Mouse (Mus musculus) heart, embryonic 11.5 days (tissue): Measurements from ENCODE around the gene Pkd1. TPM values are rescaled to one million over a fixed set of nuclear protein-coding genes. Genes with fewer than 3 reads are reported as not detected.

Source experiments
- ATAC-seq: fragments of 200-750 bp; cut with Nextera tagmentation; replicated peaks from 2 replicates; pipeline ENCODE4 v1.8.0; 2017; ENCODE audit warnings: moderate library complexity; ENCODE audit not compliant: insufficient number of reproducible peaks, low FRiP score, low TSS enrichment
- H3K27ac ChIP-seq: fragments of 300-500 bp; sonication (generic); 2 replicates; pipeline ENCODE4 v1.5.1; 2014; ENCODE audit warnings: mild to moderate bottlenecking, low read depth, low read length
- H3K27me3 ChIP-seq: fragments of 300-500 bp; sonication (generic); 2 replicates; pipeline ENCODE4 v1.6.1; 2014; ENCODE audit warnings: mild to moderate bottlenecking, low read length, mixed read lengths; ENCODE audit not compliant: control insufficient read depth, insufficient read depth
- H3K36me3 ChIP-seq: fragments of 300-500 bp; sonication (generic); 2 replicates; pipeline ENCODE4 v1.6.1; 2014; ENCODE audit warnings: mild to moderate bottlenecking, low read length, moderate library complexity, mixed read lengths; ENCODE audit not compliant: control insufficient read depth, insufficient read depth
- H3K4me1 ChIP-seq: fragments of 300-500 bp; sonication (generic); 2 replicates; pipeline ENCODE4 v1.6.1; 2014; ENCODE audit warnings: low read length; ENCODE audit not compliant: control insufficient read depth, insufficient read depth
- H3K4me2 ChIP-seq: fragments of 300-500 bp; sonication (generic); 2 replicates; pipeline ENCODE4 v1.6.1; 2014; ENCODE audit warnings: mild to moderate bottlenecking, moderate library complexity
- H3K4me3 ChIP-seq: fragments of 300-500 bp; sonication (generic); 2 replicates; pipeline ENCODE4 v1.5.1; 2014; ENCODE audit warnings: low read depth, low read length
- H3K9ac ChIP-seq: fragments of 300-500 bp; sonication (generic); 2 replicates; pipeline ENCODE4 v1.6.1; 2014; ENCODE audit warnings: mild to moderate bottlenecking, low read depth, low read length, moderate library complexity
- H3K9me3 ChIP-seq: fragments of 300-500 bp; sonication (generic); replicated peaks from 2 replicates; pipeline ENCODE4 v1.6.1; 2016; ENCODE audit warnings: low read length; ENCODE audit not compliant: control insufficient read depth
- WGBS: fragments of 180-500 bp; shearing (Covaris S2); extraction: QIAGEN DNeasy Blood & Tissue Kit; methylation state at CpG from one replicate; pipeline ENCODE4 v1.1.7; 2014; ENCODE audit not compliant: insufficient replicate concordance; 5-methylcytosine and 5-hydroxymethylcytosine counted together
- polyA plus RNA-seq: library from polyadenylated mRNA; unstranded; fragments of >200 nt; fragmentation: Nextera tagmentation; extraction: Ambion mirVana; gene quantifications from 2 replicates; pipeline ENCODE4 v1.2.1, GENCODE M21; 2014

Pkd1 gene
- 8.9 and 9.2 TPM in 2 replicates for polyA plus RNA-seq

GRCm38 (mm10) chr17:24549618-24550415 lies at the start of gene Pkd1:
Gene Pkd1, plus strand, starts transcription at chr17:24549834.
- ATAC-seq = peak; percentile 97
- Histone ChIP-seq H3K36me3 (no peaks in the 10 kb centered on the region), H3K9ac (peak within 1 kb of the TSS; percentile 81), H3K27me3 (peaks cover under 1% of the 10 kb centered on the region; the same call in 1 of the 2 replicates), H3K4me1 (peaks cover 13% of the 10 kb centered on the region), H3K9me3 (no peaks in the 10 kb centered on the region), H3K4me2 (peak within 1 kb of the TSS; percentile 98), H3K4me3 (peak within 1 kb of the TSS; percentile 69), H3K27ac (peak within 1 kb of the TSS; percentile 92)
- WGBS = under 1% methylated on average over 65 of the region's 72 CpGs

DNA sequence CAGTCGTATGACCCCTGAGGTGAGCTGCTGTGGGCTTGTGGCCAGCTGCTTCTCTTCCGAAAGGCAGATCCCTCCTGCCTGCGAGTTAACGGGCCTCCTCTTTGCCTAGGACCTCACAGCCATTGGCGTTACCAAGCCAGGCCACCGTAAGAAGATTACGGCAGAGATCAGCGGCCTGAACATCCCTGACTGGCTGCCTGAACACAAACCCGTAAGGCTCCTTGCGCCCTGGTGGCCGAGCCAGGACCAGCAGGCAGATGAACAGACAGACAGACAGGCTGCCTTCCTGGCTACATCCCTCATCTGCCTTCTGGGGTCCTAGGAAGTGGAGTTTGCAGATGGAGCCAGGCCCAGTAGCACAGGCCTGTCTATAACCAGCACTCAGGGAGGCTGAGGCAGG lies 47.4 kb upstream of the Pkd1 start:
- 33% methylated on average over 11 of the region's 11 CpGs for WGBS
- peaks cover 12% of the 10 kb centered on the region for H3K27me3 ChIP-seq
- H3K9me3 ChIP-seq = no peaks in the 10 kb centered on the region
- H3K4me2 ChIP-seq = no peak overlapping the region
- H3K36me3 ChIP-seq = no peaks in the 10 kb centered on the region
- no peak overlapping the region for H3K9ac ChIP-seq
- H3K4me3 ChIP-seq = no peak overlapping the region
- peaks cover 9% of the 10 kb centered on the region for H3K4me1 ChIP-seq
- ATAC-seq = no peak
- H3K27ac ChIP-seq = no peak overlapping the region

DNA sequence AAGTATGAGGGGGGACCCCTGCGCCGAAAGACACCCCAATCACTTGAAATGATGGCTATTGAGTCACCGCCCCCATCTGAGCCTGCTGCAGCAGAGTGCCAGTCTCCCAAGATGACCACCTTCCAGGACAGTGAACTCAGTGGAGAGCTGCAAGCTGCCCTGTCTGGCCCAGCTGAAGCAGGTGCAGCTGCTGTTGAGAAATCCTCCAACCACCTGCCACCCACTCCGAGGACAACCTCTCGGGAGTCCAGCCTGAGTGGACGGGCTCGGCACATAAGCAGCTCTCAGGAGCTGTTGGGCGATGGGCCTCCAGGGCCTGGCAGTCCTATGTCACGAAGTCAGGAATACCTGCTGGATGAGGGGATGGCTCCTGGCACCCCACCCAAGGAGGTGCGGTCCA lies 45.5 kb upstream of the Pkd1 start:
- peaks cover 6% of the 10 kb centered on the region for H3K36me3 ChIP-seq
- WGBS = 86% methylated on average over 10 of the region's 10 CpGs
- H3K27me3 ChIP-seq = peaks cover 14% of the 10 kb centered on the region
- no peak overlapping the region for H3K4me2 ChIP-seq
- H3K4me1 ChIP-seq = peaks cover 11% of the 10 kb centered on the region
- H3K27ac ChIP-seq = no peak overlapping the region
- H3K9ac ChIP-seq = no peak overlapping the region
- no peaks in the 10 kb centered on the region for H3K9me3 ChIP-seq
- H3K4me3 ChIP-seq = no peak overlapping the region
- no peak for ATAC-seq

GRCm38 (mm10) chr17:24505286-24505955 lies 44.2 kb upstream of the Pkd1 start:
- 86% methylated on average over 30 of the region's 30 CpGs for WGBS
- Histone ChIP-seq H3K27ac (no peak overlapping the region), H3K9me3 (no peaks in the 10 kb centered on the region)

DNA sequence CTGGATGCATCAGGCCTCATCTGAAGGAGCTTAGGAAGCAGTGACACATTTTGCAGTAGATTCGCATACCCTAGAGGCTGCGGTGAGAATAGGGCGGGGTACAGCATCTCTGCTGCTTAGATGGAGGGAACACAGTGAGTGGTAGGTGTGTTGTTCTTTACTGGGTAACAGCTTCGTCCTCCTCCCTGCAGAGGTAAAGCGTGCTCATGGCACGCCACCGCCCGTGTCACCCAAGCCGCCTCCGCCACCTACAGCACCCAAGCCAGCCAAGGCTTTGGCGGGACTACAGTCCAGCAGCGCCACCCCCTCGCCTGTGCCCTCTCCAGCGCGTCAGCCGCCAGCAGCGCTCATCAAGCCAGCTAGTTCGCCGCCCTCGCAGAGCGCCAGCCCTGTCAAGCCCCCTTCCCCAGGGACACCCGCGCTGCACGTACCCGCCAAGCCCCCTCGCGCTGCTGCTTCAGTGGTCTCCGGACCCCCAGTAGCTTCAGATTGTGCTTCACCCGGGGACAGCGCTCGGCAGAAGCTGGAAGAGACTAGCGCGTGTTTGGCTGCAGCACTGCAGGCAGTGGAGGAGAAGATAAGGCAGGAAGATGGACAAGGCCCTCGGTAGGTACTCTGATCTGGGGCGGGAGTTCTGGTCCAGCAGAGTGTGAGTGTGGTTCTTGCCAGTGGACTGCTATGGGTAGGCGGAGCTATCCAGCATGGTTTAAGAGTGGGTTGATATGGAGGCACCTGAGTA lies 43.1 kb upstream of the Pkd1 start:
- Histone ChIP-seq H3K27ac (no peak overlapping the region), H3K36me3 (peaks cover 25% of the 10 kb centered on the region), H3K9ac (peak overlapping the region; percentile 50; the same call in 1 of the 2 replicates), H3K27me3 (peaks cover 14% of the 10 kb centered on the region), H3K9me3 (no peaks in the 10 kb centered on the region), H3K4me3 (peak overlapping the region; percentile 29), H3K4me1 (peaks cover 11% of the 10 kb centered on the region), H3K4me2 (peak overlapping the region; percentile 70)
- 16% methylated on average over 36 of the region's 36 CpGs for WGBS
- no peak for ATAC-seq

More at GRCm38 (mm10) chr17:24505286-24505955, 44.2 kb upstream of the Pkd1 start:
- Histone ChIP-seq H3K27me3 (peaks cover 14% of the 10 kb centered on the region), H3K36me3 (peaks cover 16% of the 10 kb centered on the region), H3K4me2 (no peak overlapping the region), H3K4me1 (peaks cover 11% of the 10 kb centered on the region), H3K4me3 (no peak overlapping the region), H3K9ac (no peak overlapping the region)
- no peak for ATAC-seq

- H3K4me1 ChIP-seq = peaks cover 11% of the 10 kb centered on the region
- H3K27me3 ChIP-seq = peaks cover 14% of the 10 kb centered on the region
- H3K36me3 ChIP-seq = peaks cover 29% of the 10 kb centered on the region
- no peak overlapping the region for H3K4me3 ChIP-seq
- H3K27ac ChIP-seq = no peak overlapping the region
- H3K4me2 ChIP-seq = peak overlapping the region; percentile 70; the same call in 1 of the 2 replicates
- H3K9me3 ChIP-seq = no peaks in the 10 kb centered on the region
- WGBS = 44% methylated on average over 19 of the region's 19 CpGs
- H3K9ac ChIP-seq = no peak overlapping the region
- ATAC-seq = no peak
Observed at GRCm38 (mm10) chr17:24507129-24507664, 42.4 kb upstream of the Pkd1 start.

DNA sequence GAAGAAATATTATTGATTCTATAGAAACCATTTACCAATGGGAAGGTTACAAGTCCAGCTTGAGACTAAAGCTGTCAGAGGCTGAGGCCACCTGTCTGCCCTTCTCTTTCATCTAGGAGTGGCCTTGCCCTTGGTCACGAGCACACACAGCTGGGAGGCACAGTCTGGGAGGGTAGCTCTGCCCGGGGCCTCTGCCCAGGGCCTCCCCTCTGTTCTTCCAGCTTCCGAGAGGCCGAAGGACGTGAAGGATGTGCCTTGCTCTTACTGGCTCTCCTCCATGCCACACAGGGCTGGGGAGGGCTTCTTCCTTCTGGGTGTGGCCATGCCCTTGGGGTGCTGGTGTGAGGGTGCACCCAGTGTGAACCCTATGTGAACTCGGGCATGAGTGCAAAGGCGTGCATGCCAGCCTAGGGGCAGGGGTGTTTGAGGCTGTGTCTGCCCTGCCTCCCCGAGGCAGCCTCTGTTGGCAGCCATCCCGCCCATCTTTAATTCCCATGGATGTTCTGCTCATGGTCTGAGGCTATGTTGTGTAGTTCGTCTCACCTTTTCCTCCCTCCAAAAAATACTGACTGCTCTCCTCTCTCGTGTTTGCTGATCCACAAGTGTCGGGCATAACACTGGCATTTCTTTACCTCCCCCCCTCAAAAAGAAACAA lies 41.7 kb upstream of the Pkd1 start:
- peaks cover 29% of the 10 kb centered on the region for H3K36me3 ChIP-seq
- no peak overlapping the region for H3K4me2 ChIP-seq
- H3K4me1 ChIP-seq = peaks cover 11% of the 10 kb centered on the region
- H3K4me3 ChIP-seq = no peak overlapping the region
- no peak overlapping the region for H3K27ac ChIP-seq
- WGBS = 83% methylated on average over 12 of the region's 12 CpGs
- no peak overlapping the region for H3K9ac ChIP-seq
- no peak for ATAC-seq
- no peaks in the 10 kb centered on the region for H3K9me3 ChIP-seq
- H3K27me3 ChIP-seq = peaks cover 14% of the 10 kb centered on the region

DNA sequence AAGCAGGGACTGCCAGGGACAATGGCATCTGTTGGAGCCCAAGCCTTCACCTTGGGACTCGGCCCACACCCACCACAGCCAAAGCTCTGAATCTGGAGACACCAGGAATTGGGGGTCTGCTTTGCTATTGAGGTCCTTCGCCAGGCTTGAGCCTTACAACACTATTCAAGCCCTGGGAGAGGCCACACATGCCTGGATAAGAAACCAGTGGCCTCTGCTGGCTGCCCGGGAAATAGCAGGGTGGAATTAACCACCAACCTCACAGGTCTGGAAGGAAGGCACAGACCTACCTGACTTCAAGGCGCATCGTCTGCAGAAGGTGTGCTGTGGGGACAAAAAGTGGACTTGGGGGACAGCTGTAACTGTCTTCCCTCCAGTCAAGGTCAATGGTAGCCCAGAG lies 36.0 kb upstream of the Pkd1 start:
- 59% methylated on average over 5 of the region's 5 CpGs for WGBS
- no peaks in the 10 kb centered on the region for H3K9me3 ChIP-seq
- H3K9ac ChIP-seq = no peak overlapping the region
- no peaks in the 10 kb centered on the region for H3K27me3 ChIP-seq
- H3K36me3 ChIP-seq = peaks cover 46% of the 10 kb centered on the region
- no peak overlapping the region for H3K27ac ChIP-seq
- no peak overlapping the region for H3K4me2 ChIP-seq
- no peaks in the 10 kb centered on the region for H3K4me1 ChIP-seq
- 0 out of 2 replicates have a peak, but pooled peaks have one; percentile 12 for ATAC-seq
- no peak overlapping the region for H3K4me3 ChIP-seq
